Mouse (Mus musculus) liver, embryonic 13.5 days (tissue): ENCODE results near the gene Boc. TPM values are rescaled to one million over a fixed set of nuclear protein-coding genes. Genes with fewer than 3 reads are reported as not detected.

Source experiments
- ATAC-seq: fragments of 200-750 bp; cut with Nextera tagmentation; 2 replicates; pipeline ENCODE4 v1.8.0; 2017; ENCODE audit warnings: low read depth, mild to moderate bottlenecking, moderate number of reproducible peaks, moderate library complexity
- DNase-seq: peaks from one replicate; pipeline ENCODE4 v3.0.0; 2022
- H3K27ac ChIP-seq: fragments of 300-500 bp; sonication (generic); 2 replicates; pipeline ENCODE4 v1.5.1; 2015; ENCODE audit warnings: moderate library complexity, mild to moderate bottlenecking, inconsistent platforms
- H3K27me3 ChIP-seq: fragments of 300-500 bp; sonication (generic); 2 replicates; pipeline ENCODE4 v1.6.1; 2015; ENCODE audit warnings: mild to moderate bottlenecking, inconsistent platforms
- H3K36me3 ChIP-seq: fragments of 300-500 bp; sonication (generic); 2 replicates; pipeline ENCODE4 v1.6.1; 2015; ENCODE audit warnings: mild to moderate bottlenecking, inconsistent platforms
- H3K4me1 ChIP-seq: fragments of 300-500 bp; sonication (generic); replicated peaks from 2 replicates; pipeline ENCODE4 v1.6.1; 2015; ENCODE audit warnings: inconsistent platforms
- H3K4me2 ChIP-seq: fragments of 300-500 bp; sonication (generic); 2 replicates; pipeline ENCODE4 v1.6.1; 2015; ENCODE audit warnings: inconsistent platforms, mild to moderate bottlenecking, moderate library complexity
- H3K4me3 ChIP-seq: fragments of 300-500 bp; sonication (generic); replicated peaks from 2 replicates; pipeline ENCODE4 v1.5.1; 2015; ENCODE audit warnings: mild to moderate bottlenecking, inconsistent platforms
- H3K9ac ChIP-seq: fragments of 300-500 bp; sonication (generic); 2 replicates; pipeline ENCODE4 v1.6.1; 2015; ENCODE audit warnings: mild to moderate bottlenecking, inconsistent platforms
- H3K9me3 ChIP-seq: fragments of 300-500 bp; sonication (generic); replicated peaks from 2 replicates; pipeline ENCODE4 v1.6.1; 2016; ENCODE audit warnings: inconsistent platforms
- WGBS: fragments of 180-500 bp; shearing (Covaris S2); methylation state at CpG from one replicate; pipeline ENCODE4 v1.1.7; 2015; ENCODE audit not compliant: insufficient replicate concordance; 5-methylcytosine and 5-hydroxymethylcytosine counted together
- polyA plus RNA-seq: library from polyadenylated mRNA; unstranded; fragments of >200 nt; fragmentation: Nextera tagmentation; extraction: Ambion mirVana; gene quantifications from 2 replicates; pipeline ENCODE4 v1.2.1, GENCODE M21; 2015

The Boc gene
- polyA plus RNA-seq, 1 experiment from 2014 or later = 0.65 TPM

GRCm38 (mm10) chr16:44551491-44551890 lies 7.2 kb downstream of the Boc start:
- peaks cover 8% of the 10 kb centered on the region for H3K27me3 ChIP-seq
- 64% methylated on average over 5 of the region's 5 CpGs for WGBS
- DNase-seq = no peak
- no peak overlapping the region for H3K27ac ChIP-seq
- H3K4me1 ChIP-seq = no peaks in the 10 kb centered on the region
- ATAC-seq = no peak
- no peaks in the 10 kb centered on the region for H3K36me3 ChIP-seq
- no peak overlapping the region for H3K4me3 ChIP-seq
- no peak overlapping the region for H3K4me2 ChIP-seq
- H3K9me3 ChIP-seq = no peaks in the 10 kb centered on the region
- H3K9ac ChIP-seq = no peak overlapping the region

GRCm38 (mm10) chr16:44550843-44551242 lies 7.9 kb downstream of the Boc start:
- 25% methylated on average over 5 of the region's 5 CpGs for WGBS
- H3K4me2 ChIP-seq = no peak overlapping the region
- no peak overlapping the region for H3K4me3 ChIP-seq
- H3K9ac ChIP-seq = no peak overlapping the region
- DNase-seq (no peak), ATAC-seq (no peak)
- no peaks in the 10 kb centered on the region for H3K4me1 ChIP-seq
- H3K27me3 ChIP-seq = 0 out of 2 replicates have a peak, but pooled peaks cover 2% of the 10 kb centered on the region
- no peaks in the 10 kb centered on the region for H3K9me3 ChIP-seq
- H3K36me3 ChIP-seq = no peaks in the 10 kb centered on the region
- H3K27ac ChIP-seq = no peak overlapping the region

- H3K4me3 ChIP-seq = no peak overlapping the region
- no peaks in the 10 kb centered on the region for H3K4me1 ChIP-seq
- DNase-seq (no peak), ATAC-seq (no peak)
- no peaks in the 10 kb centered on the region for H3K36me3 ChIP-seq
- H3K27ac ChIP-seq = no peak overlapping the region
- 50% methylated on average over 7 of the region's 7 CpGs for WGBS
- no peak overlapping the region for H3K9ac ChIP-seq
- H3K9me3 ChIP-seq = no peaks in the 10 kb centered on the region
- H3K27me3 ChIP-seq = no peaks in the 10 kb centered on the region
- H3K4me2 ChIP-seq = no peak overlapping the region
Measured at GRCm38 (mm10) chr16:44549867-44550679, 8.6 kb downstream of the Boc start.

GRCm38 (mm10) chr16:44549381-44549780 lies 9.3 kb downstream of the Boc start:
- no peaks in the 10 kb centered on the region for H3K27me3 ChIP-seq
- no peaks in the 10 kb centered on the region for H3K4me1 ChIP-seq
- ATAC-seq (no peak), DNase-seq (no peak)
- no peak overlapping the region for H3K4me2 ChIP-seq
- no peak overlapping the region for H3K4me3 ChIP-seq
- H3K27ac ChIP-seq = no peak overlapping the region
- H3K36me3 ChIP-seq = no peaks in the 10 kb centered on the region
- no peak overlapping the region for H3K9ac ChIP-seq
- 69% methylated on average over 6 of the region's 6 CpGs for WGBS
- H3K9me3 ChIP-seq = no peaks in the 10 kb centered on the region

- no peaks in the 10 kb centered on the region for H3K9me3 ChIP-seq
- no peaks in the 10 kb centered on the region for H3K36me3 ChIP-seq
- WGBS = 68% methylated on average over 1 of the region's 1 CpGs
- ATAC-seq (no peak), DNase-seq (no peak)
- no peaks in the 10 kb centered on the region for H3K27me3 ChIP-seq
- H3K9ac ChIP-seq = no peak overlapping the region
- H3K4me2 ChIP-seq = no peak overlapping the region
- H3K4me1 ChIP-seq = no peaks in the 10 kb centered on the region
- no peak overlapping the region for H3K4me3 ChIP-seq
- H3K27ac ChIP-seq = no peak overlapping the region
Measured at GRCm38 (mm10) chr16:44547976-44548375, 10.7 kb downstream of the Boc start.

GRCm38 (mm10) chr16:44546831-44547230 lies 11.9 kb downstream of the Boc start:
- Histone ChIP-seq H3K9me3 (no peaks in the 10 kb centered on the region), H3K27ac (no peak overlapping the region), H3K4me3 (no peak overlapping the region), H3K4me1 (no peaks in the 10 kb centered on the region), H3K36me3 (no peaks in the 10 kb centered on the region), H3K27me3 (no peaks in the 10 kb centered on the region), H3K9ac (no peak overlapping the region), H3K4me2 (no peak overlapping the region)
- 10% methylated on average over 8 of the region's 8 CpGs for WGBS
- ATAC-seq (no peak), DNase-seq (no peak)

- H3K27ac ChIP-seq = no peak overlapping the region
- no peaks in the 10 kb centered on the region for H3K4me1 ChIP-seq
- no peaks in the 10 kb centered on the region for H3K9me3 ChIP-seq
- 38% methylated on average over 2 of the region's 2 CpGs for WGBS
- H3K27me3 ChIP-seq = no peaks in the 10 kb centered on the region
- DNase-seq (no peak), ATAC-seq (no peak)
- H3K9ac ChIP-seq = no peak overlapping the region
- no peak overlapping the region for H3K4me3 ChIP-seq
- H3K4me2 ChIP-seq = no peak overlapping the region
- no peaks in the 10 kb centered on the region for H3K36me3 ChIP-seq
Measured at GRCm38 (mm10) chr16:44545939-44546338, 12.8 kb downstream of the Boc start.

- Histone ChIP-seq H3K27ac (no peak overlapping the region), H3K9me3 (no peaks in the 10 kb centered on the region), H3K9ac (no peak overlapping the region), H3K27me3 (no peaks in the 10 kb centered on the region), H3K4me1 (no peaks in the 10 kb centered on the region), H3K36me3 (no peaks in the 10 kb centered on the region), H3K4me3 (no peak overlapping the region), H3K4me2 (no peak overlapping the region)
- ATAC-seq = no peak
- no peak for DNase-seq
- 50% methylated on average over 7 of the region's 7 CpGs for WGBS
Measured at GRCm38 (mm10) chr16:44545153-44545552, 13.5 kb downstream of the Boc start.

GRCm38 (mm10) chr16:44543098-44543497 lies 15.6 kb downstream of the Boc start:
- H3K4me1 ChIP-seq = no peaks in the 10 kb centered on the region
- H3K27ac ChIP-seq = no peak overlapping the region
- ATAC-seq (no peak), DNase-seq (no peak)
- no peaks in the 10 kb centered on the region for H3K27me3 ChIP-seq
- WGBS = 46% methylated on average over 3 of the region's 3 CpGs
- no peak overlapping the region for H3K4me2 ChIP-seq
- no peak overlapping the region for H3K4me3 ChIP-seq
- H3K9ac ChIP-seq = no peak overlapping the region
- no peaks in the 10 kb centered on the region for H3K9me3 ChIP-seq
- no peaks in the 10 kb centered on the region for H3K36me3 ChIP-seq

- H3K27me3 ChIP-seq = no peaks in the 10 kb centered on the region
- 52% methylated on average over 3 of the region's 3 CpGs for WGBS
- no peak overlapping the region for H3K4me2 ChIP-seq
- H3K9me3 ChIP-seq = no peaks in the 10 kb centered on the region
- H3K9ac ChIP-seq = no peak overlapping the region
- DNase-seq = no peak
- no peak overlapping the region for H3K27ac ChIP-seq
- H3K4me1 ChIP-seq = no peaks in the 10 kb centered on the region
- no peak for ATAC-seq
- no peak overlapping the region for H3K4me3 ChIP-seq
- H3K36me3 ChIP-seq = no peaks in the 10 kb centered on the region
Measured at GRCm38 (mm10) chr16:44542029-44542690, 16.5 kb downstream of the Boc start.

GRCm38 (mm10) chr16:44539611-44540010 lies 19.1 kb downstream of the Boc start:
- no peak overlapping the region for H3K9ac ChIP-seq
- DNase-seq = no peak
- H3K4me2 ChIP-seq = no peak overlapping the region
- H3K4me1 ChIP-seq = no peaks in the 10 kb centered on the region
- no peak overlapping the region for H3K27ac ChIP-seq
- no peak overlapping the region for H3K4me3 ChIP-seq
- no peaks in the 10 kb centered on the region for H3K36me3 ChIP-seq
- H3K27me3 ChIP-seq = no peaks in the 10 kb centered on the region
- no peaks in the 10 kb centered on the region for H3K9me3 ChIP-seq
- ATAC-seq = no peak
- WGBS = 63% methylated on average over 8 of the region's 8 CpGs
